Mouse (Mus musculus) bone marrow, adult 2 months (tissue): ENCODE results near the gene Dusp21. TPM values are rescaled to one million over a fixed set of nuclear protein-coding genes. Genes with fewer than 3 reads are reported as not detected.

Experiments
- H3K27ac ChIP-seq: fragments of 200-500 bp; 2 replicates; pipeline ENCODE4 v1.5.1; 2012; ENCODE audit warnings: low read depth, mild to moderate bottlenecking, control low read depth, inconsistent platforms, low read length; ENCODE audit not compliant: control insufficient read depth, poor library complexity, insufficient read depth
- H3K4me1 ChIP-seq: fragments of 200-500 bp; 2 replicates; pipeline ENCODE4 v1.6.1; 2011; ENCODE audit warnings: low read length; ENCODE audit not compliant: control insufficient read depth, insufficient read depth
- H3K4me3 ChIP-seq: fragments of 200-500 bp; replicated peaks from 2 replicates; pipeline ENCODE3; 2011; ENCODE audit warnings: mild to moderate bottlenecking, low read depth, low read length, control low read depth; ENCODE audit not compliant: control insufficient read depth
- CTCF ChIP-seq: fragments of 200-500 bp; IDR thresholded peaks from 2 replicates; pipeline ENCODE4 v1.5.1; 2011; ENCODE audit warnings: low read length, control low read depth; ENCODE audit not compliant: control insufficient read depth, insufficient read depth
- POLR2A ChIP-seq: fragments of 200-500 bp; IDR thresholded peaks from 2 replicates; pipeline ENCODE4 v1.6.1; 2011; ENCODE audit warnings: low read depth, mild to moderate bottlenecking, control low read depth, low read length, borderline replicate concordance; ENCODE audit not compliant: control insufficient read depth
- WGBS: fragments of 180-500 bp; shearing (Covaris S2); methylation state at CpG from one replicate; pipeline ENCODE4 v1.1.7; 2018; 5-methylcytosine and 5-hydroxymethylcytosine counted together
- polyA plus RNA-seq: library from polyadenylated mRNA; stranded (reverse); fragments of >200 nt; gene quantifications from 2 replicates; pipeline ENCODE4 v1.2.4, GENCODE M21; 2011; ENCODE audit warnings: low replicate concordance; ENCODE audit not compliant: missing spikeins, insufficient read depth, insufficient read length

Dusp21 gene
- polyA plus RNA-seq, 1 experiment, result not detected

GRCm38 (mm10) chrX:18166961-18167360 lies 21.3 kb downstream of the Dusp21 start:
- no peaks in the 10 kb centered on the region for H3K4me1 ChIP-seq
- H3K4me3 ChIP-seq, result no peak overlapping the region
- WGBS, result 53% methylated on average over 3 of the region's 3 CpGs
- TF ChIP-seq POLR2A (no peak), CTCF (no peak)
- H3K27ac ChIP-seq, result no peak overlapping the region

- no peaks in the 10 kb centered on the region for H3K4me1 ChIP-seq
- 94% methylated on average over 1 of the region's 1 CpGs for WGBS
- H3K27ac ChIP-seq, result no peak overlapping the region
- TF ChIP-seq CTCF, result no peak
- no peak for TF ChIP-seq POLR2A
- no peak overlapping the region for H3K4me3 ChIP-seq
These were observed 23.3 kb downstream of the Dusp21 start for GRCm38 (mm10) chrX:18168940-18169339.

- Histone ChIP-seq H3K4me3 (no peak overlapping the region), H3K27ac (no peak overlapping the region), H3K4me1 (no peaks in the 10 kb centered on the region)
- WGBS, result 70% methylated on average over 4 of the region's 4 CpGs
- TF ChIP-seq CTCF (no peak), POLR2A (no peak)
These were observed 29.2 kb downstream of the Dusp21 start for GRCm38 (mm10) chrX:18174831-18175230.

DNA sequence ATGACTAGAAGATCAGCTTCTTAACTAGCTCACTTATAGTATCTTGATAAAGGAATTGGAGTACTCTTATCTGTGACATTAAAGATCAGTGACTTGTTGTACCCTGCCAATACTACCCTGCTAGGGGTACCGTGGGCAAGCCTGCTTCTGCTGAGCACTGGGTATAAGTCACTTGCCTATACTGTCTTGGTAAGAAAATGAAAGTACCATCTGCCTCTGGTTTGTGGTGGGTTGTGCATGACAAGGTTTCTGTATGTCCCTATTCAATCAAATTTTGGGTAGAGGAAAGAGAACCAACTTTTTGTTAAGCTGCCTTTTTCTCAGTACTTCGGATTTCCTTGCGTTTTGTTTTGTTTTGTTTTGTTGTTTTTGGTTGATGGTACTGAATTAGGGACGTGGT lies 32.1 kb downstream of the Dusp21 start:
- Histone ChIP-seq H3K4me1 (no peaks in the 10 kb centered on the region), H3K27ac (no peak overlapping the region), H3K4me3 (no peak overlapping the region)
- WGBS, result 65% methylated on average over 4 of the region's 4 CpGs
- no peak for TF ChIP-seq POLR2A
- TF ChIP-seq CTCF, result no peak

- no peaks in the 10 kb centered on the region; the same call in 1 of the 2 replicates for H3K4me1 ChIP-seq
These were observed 33.8 kb downstream of the Dusp21 start for GRCm38 (mm10) chrX:18179492-18179891.

GRCm38 (mm10) chrX:18187203-18187602 lies 41.5 kb downstream of the Dusp21 start:
- TF ChIP-seq CTCF (no peak), POLR2A (no peak)
- H3K27ac ChIP-seq, result no peak overlapping the region
- H3K4me1 ChIP-seq, result no peaks in the 10 kb centered on the region; the same call in 1 of the 2 replicates
- no peak overlapping the region for H3K4me3 ChIP-seq

More at GRCm38 (mm10) chrX:18179492-18179891, 33.8 kb downstream of the Dusp21 start:
- no peak overlapping the region for H3K27ac ChIP-seq
- TF ChIP-seq CTCF (no peak), POLR2A (no peak)
- no peak overlapping the region for H3K4me3 ChIP-seq
- 10% methylated on average over 1 of the region's 1 CpGs for WGBS

DNA sequence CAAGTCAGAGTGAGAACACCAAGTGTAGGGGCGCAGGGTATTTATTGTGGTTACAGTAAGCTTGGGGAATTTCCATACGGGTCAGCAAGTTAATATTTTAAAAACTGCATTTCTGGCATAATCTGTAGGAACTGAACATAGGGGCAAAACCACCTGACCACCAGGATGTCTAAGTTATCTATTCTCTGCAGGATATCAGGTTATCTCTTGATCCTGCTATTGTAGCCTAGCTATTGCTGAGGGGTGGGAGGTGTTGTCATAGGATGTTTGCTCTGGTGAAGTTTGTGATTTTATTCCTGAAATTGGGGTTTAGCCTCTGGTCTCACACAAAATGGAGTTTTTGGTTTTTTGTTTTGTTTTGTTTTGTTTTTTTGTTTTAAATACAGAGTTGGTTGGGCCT lies 42.6 kb downstream of the Dusp21 start:
- TF ChIP-seq CTCF (no peak), POLR2A (no peak)
- H3K27ac ChIP-seq, result no peak overlapping the region
- no peaks in the 10 kb centered on the region; the same call in 1 of the 2 replicates for H3K4me1 ChIP-seq
- 79% methylated on average over 2 of the region's 2 CpGs for WGBS
- H3K4me3 ChIP-seq, result no peak overlapping the region

Other genes with a start within 250 kb of the Dusp21 start
- 8.5 and 11.8 TPM in 2 replicates for gene Kdm6a, start 16.7 kb downstream of the Dusp21 start, polyA plus RNA-seq